Mouse (Mus musculus): ENCODE measurements around the gene Adarb2.

DNA sequence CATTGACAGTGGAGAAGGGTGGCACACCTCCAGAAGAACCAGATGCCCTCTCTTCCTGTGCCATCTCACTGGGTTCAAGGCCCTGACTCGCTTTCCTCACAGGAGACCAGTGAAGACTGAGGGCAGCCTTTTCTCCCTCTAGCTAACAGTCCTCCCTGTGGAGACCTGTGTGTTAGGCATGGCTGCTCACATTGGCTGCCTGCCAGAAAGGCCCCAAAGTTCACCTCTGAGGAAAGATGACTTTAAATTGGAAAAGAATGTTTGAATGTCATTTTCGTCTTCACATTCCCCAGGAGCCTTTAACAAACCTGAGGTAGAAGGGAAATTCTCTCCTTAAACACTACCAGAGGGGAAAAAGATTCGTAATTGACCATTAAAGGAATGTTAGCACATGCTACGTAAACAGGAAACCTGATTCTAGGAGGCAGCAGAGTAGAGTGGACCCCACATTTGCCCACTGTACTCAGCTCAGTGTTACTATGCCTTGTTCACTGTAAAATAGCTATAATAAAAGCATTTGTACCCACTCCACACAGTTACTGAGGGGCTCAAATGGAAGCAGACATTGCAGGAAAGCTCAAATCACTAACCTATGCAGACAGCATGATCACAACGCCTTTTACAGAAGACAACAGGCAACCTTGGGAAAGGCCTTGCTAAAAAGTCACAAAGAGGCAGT lies 285.2 kb downstream of the Adarb2 start:
- TF ChIP-seq CTCF (IDR thresholded peaks at IDR 0.05; ENCODE audit: insufficient read depth, low read depth, low read length) (no peak), POLR2A (IDR thresholded peaks at IDR 0.05; ENCODE audit: insufficient read depth, low read depth, low read length) (no peak)

Measured in olfactory bulb, adult 2 months (tissue).